Mouse (Mus musculus) brain, embryonic 14.5 days (tissue): ENCODE measurements at regions not wholly inside any gene's neighbourhood (a gene's known extent, or its start where the extent isn't known, plus 50 kb on each side); places are given as distances from the start of the nearest gene placed in this dataset.

Experiments used
- CTCF ChIP-seq: fragments of 200-500 bp; IDR thresholded peaks from 2 replicates; pipeline ENCODE4 v1.5.1; 2012; ENCODE audit warnings: inconsistent platforms, mild to moderate bottlenecking, moderate library complexity, borderline replicate concordance; ENCODE audit not compliant: insufficient read depth, insufficient read length; ENCODE audit errors: extremely low read depth
- POLR2A ChIP-seq: fragments of 200-500 bp; IDR thresholded peaks from 2 replicates; pipeline ENCODE4 v1.6.1; 2012; ENCODE audit warnings: mild to moderate bottlenecking, inconsistent platforms, borderline replicate concordance; ENCODE audit not compliant: poor library complexity, insufficient read depth, insufficient read length, severe bottlenecking; ENCODE audit errors: extremely low read depth

DNA sequence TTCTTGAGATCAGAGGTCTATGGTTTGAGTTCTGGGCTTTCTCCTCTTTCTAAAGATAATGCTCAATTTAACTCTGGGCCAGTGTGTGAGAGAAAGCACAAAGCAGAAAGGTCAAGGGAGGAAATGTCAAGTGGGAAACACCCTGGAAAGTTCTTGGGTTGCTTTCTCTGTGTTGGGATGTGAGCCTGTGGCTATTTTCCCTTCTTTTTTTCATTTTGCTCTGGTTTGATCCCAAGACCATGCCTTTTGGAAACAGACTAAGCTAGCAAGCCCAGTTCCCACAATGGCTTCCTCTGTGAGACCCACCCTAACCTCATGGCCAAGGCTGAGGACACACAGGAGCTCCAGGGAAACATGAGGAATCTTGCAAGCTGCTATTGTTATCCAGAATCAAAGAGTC is 216.4 kb upstream of the F930015N05Rik start:
- TF ChIP-seq CTCF (no peak), POLR2A (no peak)
